Mouse (Mus musculus): ENCODE measurements around the gene Ipo7. TPM values are rescaled to one million over a fixed set of nuclear protein-coding genes. Genes with fewer than 3 reads are reported as not detected.

Ipo7 gene
- polyA plus RNA-seq, 1 experiment from 2014 or later, result 44.4 TPM

GRCm38 (mm10) chr7:110083386-110084165, 65.5 kb downstream of the Ipo7 start:
- 70% methylated on average over 13 of the region's 13 CpGs for WGBS
- H3K4me3 ChIP-seq (replicated peaks), result no peak overlapping the region
- no peak overlapping the region for H3K27ac ChIP-seq
- peaks cover 44% of the 10 kb centered on the region for H3K36me3 ChIP-seq
- no peaks in the 10 kb centered on the region for H3K4me1 ChIP-seq (replicated peaks)
- no peak overlapping the region for H3K4me2 ChIP-seq (replicated peaks)
- H3K27me3 ChIP-seq (replicated peaks), result no peaks in the 10 kb centered on the region
- ATAC-seq, result no peak
- no peaks in the 10 kb centered on the region for H3K9me3 ChIP-seq
- no peak overlapping the region for H3K9ac ChIP-seq

DNA sequence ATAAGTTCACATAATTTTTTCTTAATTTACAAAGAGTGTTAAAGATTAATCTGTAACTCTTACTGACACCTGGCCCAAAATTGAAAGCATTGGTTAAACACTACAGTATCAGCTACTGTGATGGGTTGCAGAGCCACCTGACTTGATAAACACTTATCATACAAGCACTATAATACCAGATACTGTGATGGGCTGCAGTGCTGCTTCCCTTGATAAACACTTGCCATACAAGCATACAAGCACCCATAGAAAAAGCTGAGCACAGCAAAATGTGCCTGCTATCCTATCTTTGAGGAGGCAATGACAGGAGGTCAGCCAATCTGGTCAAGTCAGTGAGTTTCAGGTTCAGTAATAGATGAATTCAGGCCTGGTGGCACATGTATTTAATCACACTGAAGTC, 67.1 kb downstream of the Ipo7 start:
- no peak overlapping the region for H3K4me3 ChIP-seq (replicated peaks)
- H3K36me3 ChIP-seq, result peaks cover 46% of the 10 kb centered on the region
- no peak overlapping the region for H3K27ac ChIP-seq
- no peaks in the 10 kb centered on the region for H3K9me3 ChIP-seq
- H3K9ac ChIP-seq, result no peak overlapping the region
- H3K4me1 ChIP-seq (replicated peaks), result 0 out of 2 replicates have a peak, but pooled peaks cover 3% of the 10 kb centered on the region
- H3K27me3 ChIP-seq (replicated peaks), result no peaks in the 10 kb centered on the region
- ATAC-seq, result no peak
- H3K4me2 ChIP-seq (replicated peaks), result no peak overlapping the region

- ATAC-seq, result peak; percentile 97
- Histone ChIP-seq H3K27ac (peak overlapping the region; percentile 70), H3K9ac (no peak overlapping the region), H3K36me3 (peaks cover 43% of the 10 kb centered on the region), H3K4me2 (replicated peaks) (0 out of 2 replicates have a peak overlapping the region, but pooled peaks have one; percentile 17), H3K4me3 (replicated peaks) (no peak overlapping the region), H3K4me1 (replicated peaks) (0 out of 2 replicates have a peak, but pooled peaks cover 3% of the 10 kb centered on the region), H3K27me3 (replicated peaks) (no peaks in the 10 kb centered on the region), H3K9me3 (no peaks in the 10 kb centered on the region)
- 64% methylated on average over 4 of the region's 4 CpGs for WGBS
Measured at GRCm38 (mm10) chr7:110087914-110088313, 69.8 kb downstream of the Ipo7 start.

GRCm38 (mm10) chr7:110091670-110092069, 73.6 kb downstream of the Ipo7 start:
- H3K36me3 ChIP-seq, result peaks cover 25% of the 10 kb centered on the region

DNA sequence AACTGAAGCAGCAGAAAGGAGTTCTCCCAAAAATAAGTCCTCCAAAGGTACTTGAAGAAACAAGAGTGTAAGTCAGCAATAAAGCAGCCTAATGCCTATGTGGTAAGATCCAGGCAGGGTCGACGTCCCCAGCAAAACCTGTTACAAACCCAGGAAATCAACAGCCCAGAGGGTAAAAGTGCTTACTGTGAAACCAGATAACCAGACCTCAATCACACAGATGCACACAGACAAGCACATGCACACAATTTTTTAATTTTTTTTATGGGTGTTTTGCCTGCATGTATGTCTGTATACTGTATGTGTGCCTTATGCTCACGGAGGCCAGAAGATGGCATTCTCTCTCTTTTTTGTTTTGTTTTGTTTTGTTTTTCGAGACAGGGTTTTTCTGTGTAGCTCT, 78.3 kb downstream of the Ipo7 start:
- Histone ChIP-seq H3K4me2 (replicated peaks) (no peak overlapping the region), H3K27me3 (replicated peaks) (no peaks in the 10 kb centered on the region), H3K9ac (no peak overlapping the region), H3K27ac (peak overlapping the region; percentile 73; the same call in 1 of the 2 replicates), H3K36me3 (peaks cover 17% of the 10 kb centered on the region), H3K9me3 (no peaks in the 10 kb centered on the region), H3K4me3 (replicated peaks) (no peak overlapping the region), H3K4me1 (replicated peaks) (peaks cover 5% of the 10 kb centered on the region; the same call in 1 of the 2 replicates)
- no peak for ATAC-seq
- 71% methylated on average over 4 of the region's 4 CpGs for WGBS

More at GRCm38 (mm10) chr7:110091670-110092069, 73.6 kb downstream of the Ipo7 start:
- no peak overlapping the region for H3K4me2 ChIP-seq (replicated peaks)
- ATAC-seq, result no peak
- H3K4me1 ChIP-seq (replicated peaks), result peaks cover 8% of the 10 kb centered on the region; the same call in 1 of the 2 replicates
- H3K9me3 ChIP-seq, result no peaks in the 10 kb centered on the region
- H3K9ac ChIP-seq, result no peak overlapping the region
- H3K27ac ChIP-seq, result no peak overlapping the region
- no peak overlapping the region for H3K4me3 ChIP-seq (replicated peaks)
- whole genome bisulfite sequencing, result 70% methylated on average over 7 of the region's 7 CpGs
- no peaks in the 10 kb centered on the region for H3K27me3 ChIP-seq (replicated peaks)

GRCm38 (mm10) chr7:110097106-110097793, 79.2 kb downstream of the Ipo7 start:
- peaks cover 14% of the 10 kb centered on the region for H3K36me3 ChIP-seq
- no peak overlapping the region for H3K4me3 ChIP-seq (replicated peaks)
- no peaks in the 10 kb centered on the region for H3K27me3 ChIP-seq (replicated peaks)
- peaks cover 5% of the 10 kb centered on the region; the same call in 1 of the 2 replicates for H3K4me1 ChIP-seq (replicated peaks)
- H3K9me3 ChIP-seq, result no peaks in the 10 kb centered on the region
- ATAC-seq, result peak; percentile 85
- WGBS, result 39% methylated on average over 7 of the region's 7 CpGs
- no peak overlapping the region for H3K9ac ChIP-seq
- no peak overlapping the region for H3K4me2 ChIP-seq (replicated peaks)
- H3K27ac ChIP-seq, result peak overlapping the region; percentile 73

- WGBS, result 44% methylated on average over 6 of the region's 6 CpGs
- H3K27ac ChIP-seq, result no peak overlapping the region; the same call in 1 of the 2 replicates
- no peak for ATAC-seq
- H3K27me3 ChIP-seq (replicated peaks), result no peaks in the 10 kb centered on the region
- H3K36me3 ChIP-seq, result peaks cover under 1% of the 10 kb centered on the region
- no peak overlapping the region for H3K4me3 ChIP-seq (replicated peaks)
- 0 out of 2 replicates have a peak, but pooled peaks cover 5% of the 10 kb centered on the region for H3K4me1 ChIP-seq (replicated peaks)
- H3K9me3 ChIP-seq, result no peaks in the 10 kb centered on the region
- no peak overlapping the region for H3K4me2 ChIP-seq (replicated peaks)
- H3K9ac ChIP-seq, result no peak overlapping the region
Measured at GRCm38 (mm10) chr7:110100854-110101253, 82.8 kb downstream of the Ipo7 start.

DNA sequence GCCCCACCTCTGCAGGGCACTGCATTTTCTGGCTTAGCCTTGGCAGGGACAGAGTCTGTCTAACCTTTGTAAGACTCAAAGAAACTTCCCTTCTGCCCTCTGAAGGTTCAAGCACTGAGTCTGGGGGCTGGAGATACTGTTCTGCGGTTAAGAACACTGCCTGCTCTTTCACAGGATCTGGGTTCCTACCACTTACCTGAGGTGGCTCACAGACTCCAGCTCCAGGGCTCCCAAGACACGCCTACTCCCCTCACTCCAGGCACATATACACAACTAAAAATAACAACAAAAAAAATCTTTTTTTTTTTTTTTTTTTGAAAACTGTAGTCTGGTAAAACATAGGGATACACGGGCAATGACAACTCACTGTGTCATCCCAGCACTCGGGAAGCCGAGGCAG, 83.2 kb downstream of the Ipo7 start:
- no peak overlapping the region for H3K4me3 ChIP-seq (replicated peaks)
- H3K27me3 ChIP-seq (replicated peaks), result no peaks in the 10 kb centered on the region
- H3K4me1 ChIP-seq (replicated peaks), result 0 out of 2 replicates have a peak, but pooled peaks cover under 1% of the 10 kb centered on the region
- WGBS, result 64% methylated on average over 5 of the region's 5 CpGs
- no peak overlapping the region for H3K27ac ChIP-seq
- ATAC-seq, result no peak
- no peaks in the 10 kb centered on the region for H3K9me3 ChIP-seq
- H3K4me2 ChIP-seq (replicated peaks), result no peak overlapping the region
- H3K9ac ChIP-seq, result no peak overlapping the region
- H3K36me3 ChIP-seq, result no peaks in the 10 kb centered on the region; the same call in 1 of the 2 replicates

DNA sequence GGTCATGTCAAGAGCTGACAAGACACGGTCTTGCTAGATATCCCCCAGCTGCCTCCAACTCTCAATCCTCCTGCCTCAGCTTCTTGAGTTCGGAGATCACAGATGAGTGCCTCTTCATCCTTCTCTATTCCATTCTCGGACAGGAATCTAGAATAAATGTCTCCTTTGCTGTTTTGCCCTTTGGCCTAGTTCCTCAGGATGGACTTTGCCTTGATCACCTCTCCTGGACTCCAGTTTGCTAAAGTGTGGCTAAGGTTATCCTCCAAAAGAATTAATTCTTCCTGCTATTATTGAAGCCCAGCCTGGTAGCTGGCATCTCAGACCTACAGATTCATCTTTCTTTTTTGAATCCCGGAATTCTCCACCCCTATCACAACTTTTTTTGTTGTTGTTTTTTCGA, 87.0 kb downstream of the Ipo7 start:
- H3K36me3 ChIP-seq, result no peaks in the 10 kb centered on the region
- H3K27ac ChIP-seq, result no peak overlapping the region
- WGBS, result 86% methylated on average over 5 of the region's 5 CpGs

More for the DNA sequence above, 87.0 kb downstream of the Ipo7 start:
- Histone ChIP-seq H3K4me1 (replicated peaks) (peaks cover 9% of the 10 kb centered on the region), H3K27me3 (replicated peaks) (no peaks in the 10 kb centered on the region), H3K9ac (no peak overlapping the region), H3K4me3 (replicated peaks) (no peak overlapping the region), H3K4me2 (replicated peaks) (no peak overlapping the region), H3K9me3 (no peaks in the 10 kb centered on the region)
- no peak for ATAC-seq

Other genes with a start within 250 kb of the Ipo7 start
- gene Nrip3, start 236.2 kb upstream of the Ipo7 start, polyA plus RNA-seq (2015; fragmentation: Nextera tagmentation; extraction: Ambion mirVana), result 0.33 and 0.36 TPM in 2 replicates
- gene Scube2, start 152.6 kb upstream of the Ipo7 start, polyA plus RNA-seq (2015; fragmentation: Nextera tagmentation; extraction: Ambion mirVana), result 1.6 and 1.7 TPM in 2 replicates
- 24.9 and 25.7 TPM in 2 replicates for gene Dennd5a, start 57.8 kb upstream of the Ipo7 start, polyA plus RNA-seq (2015; fragmentation: Nextera tagmentation; extraction: Ambion mirVana)
- gene Tmem41b, start 31.3 kb upstream of the Ipo7 start, polyA plus RNA-seq (2015; fragmentation: Nextera tagmentation; extraction: Ambion mirVana), result 74.6 and 81.9 TPM in 2 replicates
- gene Zfp143, start 42.9 kb downstream of the Ipo7 start, polyA plus RNA-seq (2015; fragmentation: Nextera tagmentation; extraction: Ambion mirVana), result 15.0 and 15.6 TPM in 2 replicates
- 26.3 and 31.1 TPM in 2 replicates for gene Wee1, start 103.8 kb downstream of the Ipo7 start, polyA plus RNA-seq (2015; fragmentation: Nextera tagmentation; extraction: Ambion mirVana)
- gene Swap70, start 203.4 kb downstream of the Ipo7 start, polyA plus RNA-seq (2015; fragmentation: Nextera tagmentation; extraction: Ambion mirVana), result 29.9 and 30.7 TPM in 2 replicates